10 mouse cellular contexts compared by ENCODE assay signal in the genomic region with DNA sequence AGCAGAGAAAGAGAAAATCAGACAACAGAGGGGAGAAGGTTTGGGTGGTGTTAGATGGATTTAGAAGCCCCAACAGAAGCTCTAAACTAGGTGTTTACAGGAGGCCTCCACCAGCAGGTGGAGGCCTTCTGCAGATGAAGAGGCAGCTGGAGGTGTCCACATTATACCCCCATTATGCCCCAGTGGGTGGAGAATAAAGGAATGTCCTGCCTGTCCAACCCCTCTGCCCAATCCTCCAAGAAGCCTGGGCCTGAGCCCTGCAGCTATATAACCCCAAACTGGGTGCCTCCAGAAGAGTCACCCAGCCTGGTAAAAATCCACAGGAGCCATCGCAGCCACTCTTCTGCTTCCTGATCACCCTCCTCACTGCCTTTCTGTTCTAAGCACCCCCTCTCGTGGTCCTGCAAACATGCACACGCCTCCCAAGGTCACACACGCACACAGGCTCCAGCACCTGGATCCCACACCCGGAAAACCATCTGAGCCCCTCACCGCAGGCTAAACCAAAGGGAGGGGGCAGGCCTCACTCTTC. TPM values are rescaled to one million over a fixed set of nuclear protein-coding genes. Genes with fewer than 3 reads are reported as not detected.
A peak's percentile ranks its signal among the peaks of the same experiment; 100 is the strongest.
DNase-seq lines count a peak whose midpoint lies in the region; ATAC-seq and TF ChIP-seq lines count a peak whose summit lies in the region.
"Had no signal": no experiment of that assay in that cellular context is flagged by ENCODE, and none has a peak within 500 bp of the region (broad histone marks: within the 10 kb centered on the region; RNA-seq: fewer than 3 reads in every experiment).

No protein-coding gene starts in this region.

- no peaks in the 10 kb centered on the region; the same call in 1 of the 2 replicates for H3K27me3 ChIP-seq in stomach, embryonic 14.5 days (ENCODE audit: control insufficient read depth, insufficient read depth, low read length)
- no peaks in the 10 kb centered on the region for H3K27me3 ChIP-seq in stomach, postnatal 0 days (ENCODE audit: control insufficient read depth, insufficient read depth, low read length)
- H3K27me3 ChIP-seq in limb, embryonic 11.5 days (ENCODE audit: control insufficient read depth, insufficient read depth, low read length) = peaks cover 7% of the 10 kb centered on the region

- peak overlapping the region; percentile 87 for H3K4me2 ChIP-seq in stomach, embryonic 14.5 days (replicated peaks; ENCODE audit: low read depth, low read length)
- no peak overlapping the region; the same call in 1 of the 2 replicates for H3K4me2 ChIP-seq in stomach, postnatal 0 days (replicated peaks; ENCODE audit: low read depth)
- peak overlapping the region; percentile 88 for H3K4me2 ChIP-seq in limb, embryonic 11.5 days (ENCODE audit: low read depth, severe bottlenecking)

- H3K4me3 ChIP-seq in stomach, embryonic 14.5 days (ENCODE audit: low read depth, low read length) = peak overlapping the region; percentile 58
- no peak overlapping the region for H3K4me3 ChIP-seq in stomach, postnatal 0 days (ENCODE audit: low read depth, low read length)
- H3K4me3 ChIP-seq in limb, embryonic 11.5 days (ENCODE audit: low read depth, low read length) = peak overlapping the region; percentile 75

- no peak overlapping the region for H3K27ac ChIP-seq in stomach, embryonic 14.5 days (ENCODE audit: low read length)
- no peak overlapping the region for H3K27ac ChIP-seq in stomach, postnatal 0 days (replicated peaks)
- no peak overlapping the region for H3K27ac ChIP-seq in limb, embryonic 11.5 days (replicated peaks; ENCODE audit: low read depth, low read length)
- H3K27ac ChIP-seq: macrophage had no signal

- no peaks in the 10 kb centered on the region for H3K36me3 ChIP-seq in stomach, embryonic 14.5 days (ENCODE audit: control insufficient read depth, insufficient read depth, low read length)
- H3K36me3 ChIP-seq in stomach, postnatal 0 days (ENCODE audit: control insufficient read depth, insufficient read depth, low read length) = no peaks in the 10 kb centered on the region
- no peaks in the 10 kb centered on the region for H3K36me3 ChIP-seq in limb, embryonic 11.5 days (ENCODE audit: control insufficient read depth, insufficient read depth, low read length)

- DNase-seq in cerebellum, adult 11-12 months = peak; percentile 45
- DNase-seq in cerebellum, adult 8-10 months = no peak
- no peak for DNase-seq in stomach, postnatal 0 days (ENCODE audit: low spot score)
- no peak for DNase-seq in limb, embryonic 11.5 days (ENCODE audit: low spot score)
- no peak for DNase-seq in yolk sac, embryonic 10.5 days (ENCODE audit: low spot score)
- no peak for DNase-seq in left cerebral cortex, adult 18-20 months (ENCODE audit: low spot score in 2 of 2)
- no peak for DNase-seq in urinary bladder, postnatal 14 days (ENCODE audit: low spot score)

- no peak for ATAC-seq in stomach, embryonic 14.5 days (ENCODE audit: insufficient number of reproducible peaks, insufficient read depth, low FRiP score, low read depth)
- ATAC-seq in stomach, postnatal 0 days (ENCODE audit: low FRiP score, low TSS enrichment) = no peak
- ATAC-seq in limb, embryonic 11.5 days (ENCODE audit: insufficient number of reproducible peaks, low FRiP score, low TSS enrichment, low read depth) = no peak

- H3K9ac ChIP-seq in stomach, embryonic 14.5 days (replicated peaks; ENCODE audit: low read depth, low read length) = no peak overlapping the region
- no peak overlapping the region for H3K9ac ChIP-seq in stomach, postnatal 0 days (ENCODE audit: low read length)
- H3K9ac ChIP-seq in limb, embryonic 11.5 days (ENCODE audit: low read length) = 0 out of 2 replicates have a peak overlapping the region, but pooled peaks have one; percentile 22

- no peaks in the 10 kb centered on the region; the same call in 1 of the 2 replicates for H3K4me1 ChIP-seq in stomach, embryonic 14.5 days (ENCODE audit: control insufficient read depth, insufficient read depth, low read length)
- H3K4me1 ChIP-seq in stomach, postnatal 0 days (replicated peaks; ENCODE audit: control insufficient read depth, insufficient read depth) = peaks cover 4% of the 10 kb centered on the region; the same call in 1 of the 2 replicates
- peaks cover 19% of the 10 kb centered on the region for H3K4me1 ChIP-seq in limb, embryonic 11.5 days (ENCODE audit: control insufficient read depth, insufficient read depth, low read length)

- no peak for TF ChIP-seq CTCF in stomach, postnatal 0 days (IDR thresholded peaks at IDR 0.05; ENCODE audit: low read depth)

- no peaks in the 10 kb centered on the region for H3K9me3 ChIP-seq in stomach, embryonic 14.5 days (ENCODE audit: control insufficient read depth, low read depth, low read length)
- H3K9me3 ChIP-seq in stomach, postnatal 0 days (ENCODE audit: control insufficient read depth, low read length) = no peaks in the 10 kb centered on the region
- no peaks in the 10 kb centered on the region for H3K9me3 ChIP-seq in limb, embryonic 11.5 days (ENCODE audit: control insufficient read depth, low read length)

- no peak for TF ChIP-seq EP300 in stomach, postnatal 0 days (optimal IDR thresholded peaks at IDR 0.05)

- 18% methylated on average over 6 of the region's 6 CpGs for WGBS in stomach, embryonic 14.5 days
- 17% methylated on average over 6 of the region's 6 CpGs for WGBS in stomach, postnatal 0 days
- 12% methylated on average over 6 of the region's 6 CpGs for WGBS in limb, embryonic 11.5 days

RNA-seq across cellular contexts. Expression of a gene that starts 1.2 kb away (rescaled TPM):
- 0.36 and 0.42 TPM in 2 replicates for polyA plus RNA-seq in stomach, embryonic 14.5 days (2014; fragmentation: Nextera tagmentation; extraction: Ambion mirVana)
- 0.10 and 0.16 TPM in 2 replicates for polyA plus RNA-seq in stomach, postnatal 0 days (2015; fragmentation: Nextera tagmentation; extraction: Ambion mirVana)
- polyA plus RNA-seq in limb, embryonic 11.5 days (2014; fragmentation: Nextera tagmentation; extraction: Ambion mirVana) = 1.5 and 1.7 TPM in 2 replicates
- 10 to 100 TPM; 91.2 to 92.5 TPM for total RNA-seq in left cerebral cortex, adult 18-20 months (2021)
- polyA plus RNA-seq: macrophage had no signal

RNA-seq across cellular contexts. Expression of a gene that starts 11.8 kb away (rescaled TPM):
- polyA plus RNA-seq in stomach, embryonic 14.5 days (2014; fragmentation: Nextera tagmentation; extraction: Ambion mirVana) = not detected in 2 replicates
- not detected in 2 replicates for polyA plus RNA-seq in stomach, postnatal 0 days (2015; fragmentation: Nextera tagmentation; extraction: Ambion mirVana)
- not detected in 2 replicates for polyA plus RNA-seq in limb, embryonic 11.5 days (2014; fragmentation: Nextera tagmentation; extraction: Ambion mirVana)
- total RNA-seq in left cerebral cortex, adult 18-20 months (2021) = 10 to 100 TPM; 52.1 to 74.8 TPM
- polyA plus RNA-seq: macrophage; small intestine, adult 2 months had no signal

RNA-seq across cellular contexts. Expression of a gene that starts 49.9 kb away (rescaled TPM):
- polyA plus RNA-seq in stomach, embryonic 14.5 days (2014; fragmentation: Nextera tagmentation; extraction: Ambion mirVana) = 23.9 and 25.2 TPM in 2 replicates
- 35.3 and 35.5 TPM in 2 replicates for polyA plus RNA-seq in stomach, postnatal 0 days (2015; fragmentation: Nextera tagmentation; extraction: Ambion mirVana)
- 19.6 and 20.9 TPM in 2 replicates for polyA plus RNA-seq in limb, embryonic 11.5 days (2014; fragmentation: Nextera tagmentation; extraction: Ambion mirVana)
- 10 to 100 TPM; 20.3 to 28.0 TPM for total RNA-seq in left cerebral cortex, adult 18-20 months (2021)

RNA-seq across cellular contexts. Expression of a gene that starts 50.3 kb away (rescaled TPM):
- polyA plus RNA-seq in stomach, embryonic 14.5 days (2014; fragmentation: Nextera tagmentation; extraction: Ambion mirVana) = 433 and 457 TPM in 2 replicates
- polyA plus RNA-seq in stomach, postnatal 0 days (2015; fragmentation: Nextera tagmentation; extraction: Ambion mirVana) = 214 and 219 TPM in 2 replicates
- polyA plus RNA-seq in limb, embryonic 11.5 days (2014; fragmentation: Nextera tagmentation; extraction: Ambion mirVana) = 706 and 718 TPM in 2 replicates
- total RNA-seq in left cerebral cortex, adult 18-20 months (2021) = 100 to 1,000 TPM; 227 to 234 TPM
